Mouse (Mus musculus) olfactory bulb, adult 2 months (tissue): ENCODE measurements around the gene Slmap. TPM values are rescaled to one million over a fixed set of nuclear protein-coding genes. Genes with fewer than 3 reads are reported as not detected.

Experiments
- H3K27ac ChIP-seq: fragments of 200-500 bp; 2 replicates; pipeline ENCODE4 v1.5.1; 2012; ENCODE audit warnings: low read depth, low read length; ENCODE audit not compliant: insufficient read depth
- H3K4me1 ChIP-seq: fragments of 200-500 bp; 2 replicates; pipeline ENCODE4 v1.6.1; 2012; ENCODE audit warnings: low read length; ENCODE audit not compliant: control insufficient read depth, insufficient read depth
- H3K4me3 ChIP-seq: fragments of 200-500 bp; 2 replicates; pipeline ENCODE4 v1.5.1; 2012; ENCODE audit warnings: mild to moderate bottlenecking, low read depth, low read length, moderate library complexity; ENCODE audit not compliant: insufficient read depth
- CTCF ChIP-seq: fragments of 200-500 bp; IDR thresholded peaks from 2 replicates; pipeline ENCODE4 v1.5.1; 2012; ENCODE audit warnings: low read depth, mild to moderate bottlenecking, low read length, moderate library complexity; ENCODE audit not compliant: insufficient read depth
- POLR2A ChIP-seq: fragments of 200-500 bp; IDR thresholded peaks from 2 replicates; pipeline ENCODE4 v1.6.1; 2012; ENCODE audit warnings: mild to moderate bottlenecking, low read depth, low read length, moderate library complexity; ENCODE audit not compliant: insufficient read depth
- WGBS: fragments of 180-500 bp; shearing (Covaris S2); methylation state at CpG from one replicate; pipeline ENCODE4 v1.1.7; 2018; 5-methylcytosine and 5-hydroxymethylcytosine counted together
- polyA plus RNA-seq: library from polyadenylated mRNA; stranded (reverse); fragments of >200 nt; gene quantifications from 2 replicates; pipeline ENCODE4 v1.2.4, GENCODE M21; 2012; ENCODE audit warnings: low replicate concordance; ENCODE audit not compliant: missing spikeins, insufficient read depth, insufficient read length

Gene Slmap
- polyA plus RNA-seq, 1 experiment, result not detected

DNA sequence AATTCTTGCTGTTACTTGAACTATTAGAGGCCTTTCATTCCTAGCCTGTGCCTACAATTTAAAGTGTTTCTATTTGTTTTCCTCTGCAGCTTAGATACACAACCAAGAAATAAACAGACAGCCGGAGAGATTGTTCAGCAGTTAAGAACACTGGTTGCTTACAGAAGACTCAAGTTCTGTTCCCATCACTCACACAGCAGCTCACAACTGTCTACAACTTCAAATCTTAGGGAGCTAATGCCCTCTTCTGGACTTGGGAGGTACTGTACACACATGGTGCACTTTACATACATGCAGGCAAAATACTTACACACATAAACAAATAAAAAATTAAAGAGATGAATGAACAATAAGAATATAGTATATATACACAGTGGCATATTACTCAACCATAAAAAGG is 39.7 kb downstream of the Slmap start:
- no peaks in the 10 kb centered on the region for H3K4me1 ChIP-seq
- no peak overlapping the region for H3K27ac ChIP-seq
- TF ChIP-seq POLR2A (no peak), CTCF (no peak)
- no peak overlapping the region for H3K4me3 ChIP-seq
- 90% methylated on average over 1 of the region's 1 CpGs for WGBS

DNA sequence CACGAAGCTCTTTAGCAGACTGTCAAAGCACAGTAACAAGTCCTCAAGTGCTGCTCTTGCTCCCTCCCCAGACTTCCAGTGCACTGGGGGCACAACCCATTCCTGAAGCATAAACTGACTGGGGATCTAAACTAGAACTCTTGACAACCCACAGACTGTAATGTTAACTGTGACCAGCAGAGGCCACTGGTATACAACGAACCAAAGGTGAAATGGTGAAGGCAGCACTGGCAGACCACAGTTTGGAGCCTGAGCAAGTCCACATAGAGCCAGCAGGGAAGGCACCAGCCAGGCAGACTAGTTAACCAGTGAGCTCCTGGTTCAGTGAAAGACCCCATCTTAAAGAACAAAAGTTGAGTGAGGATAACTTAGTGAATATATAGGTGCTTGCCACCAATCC is 43.6 kb downstream of the Slmap start:
- TF ChIP-seq POLR2A, result no peak
- TF ChIP-seq CTCF, result no peak
- H3K4me3 ChIP-seq, result no peak overlapping the region
- 21% methylated on average over 2 of the region's 2 CpGs for WGBS
- H3K4me1 ChIP-seq, result peaks cover 9% of the 10 kb centered on the region
- H3K27ac ChIP-seq, result no peak overlapping the region

DNA sequence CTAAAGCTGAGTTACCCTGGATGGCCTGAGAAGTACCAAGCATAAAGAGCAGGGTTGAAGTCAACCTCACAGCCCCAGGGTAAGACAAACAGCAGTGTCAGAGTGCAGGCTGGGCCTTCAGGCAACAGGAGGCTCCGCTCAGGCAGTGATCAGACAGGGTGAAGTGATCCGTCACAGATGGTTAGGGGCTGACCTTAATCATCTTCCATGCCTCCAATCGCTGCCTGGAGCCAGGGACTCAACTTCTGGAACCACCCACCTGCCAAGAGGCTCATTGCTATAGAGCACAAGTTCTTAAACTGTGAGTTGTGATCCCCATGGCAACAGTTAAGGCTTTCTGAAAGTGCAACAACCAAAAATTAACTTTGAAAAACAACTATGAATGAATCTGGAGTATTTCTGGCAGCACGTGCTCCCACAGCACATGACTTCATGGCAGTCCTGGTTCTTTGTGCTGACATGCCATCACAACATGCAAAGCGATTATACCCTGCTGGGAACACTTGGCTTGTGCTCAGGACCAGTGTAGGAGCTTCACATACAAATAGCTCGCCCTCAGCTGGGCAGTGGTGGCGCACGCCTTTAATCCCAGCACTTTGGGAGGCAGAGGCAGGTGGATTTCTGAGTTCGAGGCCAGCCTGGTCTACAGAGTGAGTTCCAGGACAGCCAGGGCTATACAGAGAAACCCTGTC is 46.3 kb downstream of the Slmap start:
- Histone ChIP-seq H3K4me3 (no peak overlapping the region), H3K27ac (no peak overlapping the region), H3K4me1 (peaks cover 9% of the 10 kb centered on the region)
- TF ChIP-seq CTCF (no peak), POLR2A (no peak)
- WGBS, result 28% methylated on average over 9 of the region's 9 CpGs

DNA sequence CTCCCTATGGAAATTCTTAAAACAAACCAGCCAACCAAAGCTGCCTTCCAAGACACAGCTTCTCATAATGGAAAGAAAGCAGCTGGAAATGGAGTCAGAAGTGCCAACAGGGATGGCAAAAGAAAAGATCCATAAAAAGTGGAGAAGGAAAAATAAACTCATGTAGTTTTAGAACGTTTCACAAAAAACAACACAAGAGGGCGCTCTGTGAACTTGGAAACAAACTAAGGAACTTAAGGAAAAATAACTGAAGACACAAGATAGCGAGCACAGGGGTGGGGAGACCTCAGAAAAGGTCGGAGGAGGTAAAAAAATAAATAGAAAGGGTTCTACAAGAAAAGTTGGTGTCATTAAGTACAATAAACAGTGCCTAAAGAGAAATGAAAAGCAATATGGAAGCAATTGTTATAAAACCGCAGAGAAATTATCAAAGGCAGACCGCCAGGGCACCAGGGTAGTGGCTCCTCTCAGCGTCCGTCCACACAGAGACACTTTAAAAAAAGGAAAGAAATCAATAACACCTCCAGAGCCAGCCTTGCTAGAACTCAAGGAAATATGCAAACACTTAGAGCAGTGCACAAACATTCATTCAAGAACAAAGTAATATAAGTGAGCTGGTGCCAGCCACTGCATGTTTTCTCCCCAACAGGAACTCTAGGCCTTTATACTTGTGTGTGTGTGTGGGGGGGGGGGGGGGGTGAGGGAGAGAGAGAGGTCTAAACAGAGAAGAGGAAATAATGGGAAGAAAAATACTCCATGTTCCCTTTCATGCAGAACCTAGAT is 48.1 kb downstream of the Slmap start:
- Histone ChIP-seq H3K27ac (no peak overlapping the region), H3K4me1 (peaks cover 9% of the 10 kb centered on the region), H3K4me3 (no peak overlapping the region)
- 27% methylated on average over 8 of the region's 8 CpGs for WGBS
- no peak for TF ChIP-seq CTCF
- no peak for TF ChIP-seq POLR2A

DNA sequence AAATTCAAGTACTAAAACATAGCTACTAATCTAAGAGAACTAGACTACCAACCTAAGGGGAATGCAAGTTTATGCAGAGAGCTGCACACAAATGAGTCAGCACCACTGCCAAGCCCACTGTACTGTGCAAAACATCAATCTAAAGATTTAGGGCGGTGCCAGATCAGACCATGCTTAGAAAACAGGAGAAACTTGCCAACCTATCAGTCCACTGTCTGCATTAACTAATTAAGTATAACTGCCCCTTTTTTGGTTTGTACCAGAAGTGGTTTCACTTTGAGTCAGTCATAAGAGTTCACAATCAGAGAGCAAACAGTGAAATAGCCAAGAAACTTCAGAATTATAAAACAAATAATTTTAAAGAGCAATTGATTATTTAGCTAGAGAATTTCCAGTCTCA is 53.3 kb downstream of the Slmap start:
- no peaks in the 10 kb centered on the region for H3K4me1 ChIP-seq
- no peak for TF ChIP-seq POLR2A
- no peak for TF ChIP-seq CTCF
- no peak overlapping the region for H3K27ac ChIP-seq
- H3K4me3 ChIP-seq, result no peak overlapping the region
- 56% methylated on average over 1 of the region's 1 CpGs for WGBS

DNA sequence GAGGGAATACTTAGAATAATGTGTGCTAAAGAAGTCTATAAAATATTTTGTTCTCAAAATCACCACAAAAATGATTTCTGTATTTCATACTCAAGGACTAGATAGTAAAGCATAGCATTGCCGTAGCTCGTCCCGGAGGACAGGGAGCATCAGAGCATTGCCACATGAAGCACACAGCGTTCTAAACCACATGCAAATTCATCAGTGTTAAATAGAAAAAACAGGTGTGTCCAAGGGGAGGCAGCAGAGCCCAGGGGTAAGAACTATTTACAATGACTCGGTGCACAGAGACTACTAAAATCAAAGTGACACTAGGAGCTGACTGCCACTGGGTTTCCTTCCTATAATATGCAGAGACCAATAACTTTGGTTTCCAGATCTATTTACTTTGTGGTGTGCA is 57.0 kb downstream of the Slmap start:
- TF ChIP-seq CTCF (no peak), POLR2A (no peak)
- no peak overlapping the region for H3K4me3 ChIP-seq
- no peaks in the 10 kb centered on the region for H3K4me1 ChIP-seq
- WGBS, result 92% methylated on average over 5 of the region's 5 CpGs
- H3K27ac ChIP-seq, result no peak overlapping the region

DNA sequence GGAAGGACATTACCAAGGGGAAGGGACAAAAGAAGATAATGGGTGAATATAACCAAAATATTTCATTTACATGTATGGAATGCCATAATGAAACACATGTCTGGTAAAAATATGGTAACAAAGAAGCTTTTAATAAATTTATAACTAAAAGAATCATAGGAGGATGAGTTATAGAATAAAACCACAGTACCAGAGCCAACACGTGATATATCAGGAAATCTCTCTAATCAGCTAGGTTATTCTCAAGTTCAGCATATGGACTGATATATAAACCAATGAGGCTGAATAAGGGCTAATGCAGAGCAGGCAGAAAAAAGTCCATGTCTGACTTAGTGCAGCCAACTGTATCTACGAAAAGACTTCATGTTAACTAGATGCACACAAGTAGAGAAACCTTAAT is 58.3 kb downstream of the Slmap start:
- no peak overlapping the region for H3K27ac ChIP-seq
- H3K4me1 ChIP-seq, result no peaks in the 10 kb centered on the region
- TF ChIP-seq CTCF (no peak), POLR2A (no peak)
- 96% methylated on average over 2 of the region's 2 CpGs for WGBS
- H3K4me3 ChIP-seq, result no peak overlapping the region

DNA sequence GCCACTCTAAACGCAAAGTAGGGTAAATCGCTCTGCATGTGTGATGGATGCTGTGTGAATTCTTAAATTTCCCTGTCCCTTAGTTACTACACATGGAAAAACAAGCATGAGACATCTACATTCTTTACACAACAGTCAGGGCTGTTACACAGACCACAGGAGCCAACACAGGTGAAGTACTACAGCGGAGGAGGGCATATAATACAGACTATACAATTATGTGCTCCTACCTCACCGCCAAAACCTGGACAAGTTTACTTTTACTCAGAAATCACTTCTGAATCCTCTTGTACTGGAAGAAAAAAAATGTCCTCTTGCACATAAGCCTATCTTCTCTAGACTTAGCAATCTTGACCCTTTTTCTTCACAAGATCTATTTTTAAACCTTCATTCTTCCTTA is 66.8 kb downstream of the Slmap start:
- WGBS, result 88% methylated on average over 4 of the region's 4 CpGs
- TF ChIP-seq POLR2A (no peak), CTCF (no peak)

DNA sequence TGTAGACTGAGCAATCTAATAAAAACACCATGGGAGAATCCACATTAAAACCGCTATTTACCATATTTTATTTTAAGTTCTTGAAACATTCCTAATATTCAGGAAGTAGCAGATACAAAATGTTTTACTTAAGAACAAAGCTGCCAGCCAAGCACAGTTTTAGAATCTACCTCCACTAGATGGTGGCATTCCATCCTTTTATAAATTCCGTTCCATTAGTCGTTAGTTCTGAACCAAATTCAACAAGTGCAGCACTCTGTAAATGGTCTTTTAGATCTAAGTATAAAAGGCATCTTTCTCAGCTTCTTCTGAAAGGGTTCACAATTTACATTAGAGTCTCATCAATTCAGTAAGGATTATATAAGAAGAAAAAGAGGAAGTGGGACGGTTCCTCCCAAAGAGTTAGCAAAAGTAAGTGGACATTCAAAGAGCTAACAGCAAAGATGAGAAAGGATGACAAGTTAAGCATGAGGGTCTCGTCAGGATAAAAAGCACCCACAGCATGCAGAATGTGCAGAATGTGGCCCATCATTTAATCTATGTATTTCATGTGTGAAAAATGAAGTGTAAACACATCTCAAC is 68.1 kb downstream of the Slmap start:
- Histone ChIP-seq H3K4me1 (no peaks in the 10 kb centered on the region), H3K27ac (no peak overlapping the region), H3K4me3 (no peak overlapping the region)
- TF ChIP-seq POLR2A, result no peak
- no peak for TF ChIP-seq CTCF
- WGBS, result 49% methylated on average over 5 of the region's 5 CpGs

More for the DNA sequence above, 66.8 kb downstream of the Slmap start:
- no peak overlapping the region for H3K27ac ChIP-seq
- H3K4me3 ChIP-seq, result no peak overlapping the region
- H3K4me1 ChIP-seq, result no peaks in the 10 kb centered on the region
